Mouse (Mus musculus): Measurements from ENCODE around the gene Pcgf5.

The Pcgf5 gene

DNA sequence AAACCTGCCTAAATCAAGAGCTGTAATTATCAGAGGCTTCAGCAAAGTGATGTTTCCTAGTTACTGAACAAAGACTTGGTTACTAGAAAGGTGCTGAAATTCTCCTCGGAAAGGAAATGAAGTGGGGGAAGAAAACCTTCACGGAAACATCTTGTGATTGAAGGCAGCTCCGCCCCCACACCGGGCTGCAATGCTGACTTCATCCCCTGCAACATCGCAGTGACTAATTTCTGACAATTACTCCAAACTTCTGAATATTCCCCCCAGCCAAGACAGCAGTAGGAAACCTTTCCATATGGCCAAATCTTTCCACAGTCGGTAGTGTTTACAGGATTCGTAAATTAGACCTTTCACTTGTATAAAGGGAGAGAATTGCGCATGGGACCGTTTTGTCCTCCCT is 129.0 kb downstream of the Pcgf5 start:
- intact Hi-C loops (cut with DNase I): loop anchor here (10.0 kb wide), 1 partner anchor 58 kb away; no protein-coding TSS in a partner anchor

DNA sequence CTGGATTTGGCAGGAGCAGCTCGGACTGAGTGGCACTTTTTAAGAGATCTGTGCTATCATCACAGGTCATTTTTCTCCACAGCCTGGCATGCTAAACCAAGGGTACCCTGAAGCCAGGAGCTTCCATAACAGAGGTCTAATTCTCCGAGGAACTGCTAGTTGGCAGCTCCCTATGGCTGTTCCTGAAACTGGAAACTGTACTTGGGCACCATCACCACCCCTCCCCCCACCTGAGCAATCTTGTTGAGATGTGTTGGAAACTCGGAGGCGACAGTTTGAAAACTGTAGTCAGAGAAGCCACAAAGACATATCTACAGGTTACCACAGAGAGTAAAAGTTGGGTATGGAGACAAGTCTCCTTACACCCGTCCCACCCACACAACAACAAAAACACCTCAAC is 129.6 kb downstream of the Pcgf5 start:
- intact Hi-C loops (cut with DNase I): loop anchor here (10.0 kb wide), 1 partner anchor 57 kb away; no protein-coding TSS in a partner anchor

DNA sequence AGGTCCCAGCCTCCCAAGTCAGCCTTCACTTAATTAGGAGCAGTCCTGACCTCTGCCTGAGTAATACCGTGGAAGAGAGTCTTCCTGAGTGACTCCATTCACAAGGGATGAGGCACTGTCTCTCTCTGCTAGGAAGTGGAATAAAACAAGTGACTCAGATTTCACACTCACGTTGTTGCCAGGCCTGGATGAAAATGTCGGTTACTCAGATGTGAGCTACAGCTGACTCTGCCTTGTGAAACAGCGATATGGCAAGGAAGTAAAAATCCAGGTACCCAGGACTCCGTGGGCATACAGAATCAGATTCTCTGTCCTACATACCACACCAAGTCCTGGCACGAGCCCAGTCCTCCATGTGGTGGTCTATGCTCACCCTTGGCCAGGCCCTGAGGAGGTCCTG is 142.8 kb downstream of the Pcgf5 start:
- intact Hi-C loops (cut with DNase I): no loop called here

DNA sequence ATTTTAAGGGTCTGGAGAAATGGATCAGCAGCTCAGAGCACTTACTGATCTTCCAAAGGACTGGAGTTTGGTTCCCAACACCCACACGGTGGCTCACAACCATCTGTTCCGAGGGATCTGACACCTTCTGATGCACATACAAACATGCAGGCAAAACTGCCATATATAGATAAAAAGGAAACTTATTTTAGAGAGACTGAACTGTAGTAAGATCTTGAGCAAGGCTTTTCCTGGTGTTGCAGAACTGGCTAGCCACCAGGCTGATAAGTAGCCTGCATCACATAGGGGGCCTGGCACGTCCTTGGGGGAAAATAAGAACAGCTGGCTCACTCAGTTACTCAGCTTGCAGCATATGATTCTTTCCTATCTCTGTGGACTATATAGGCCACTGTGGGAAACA is 147.4 kb downstream of the Pcgf5 start:
- intact Hi-C loops (cut with DNase I): no loop called here

DNA sequence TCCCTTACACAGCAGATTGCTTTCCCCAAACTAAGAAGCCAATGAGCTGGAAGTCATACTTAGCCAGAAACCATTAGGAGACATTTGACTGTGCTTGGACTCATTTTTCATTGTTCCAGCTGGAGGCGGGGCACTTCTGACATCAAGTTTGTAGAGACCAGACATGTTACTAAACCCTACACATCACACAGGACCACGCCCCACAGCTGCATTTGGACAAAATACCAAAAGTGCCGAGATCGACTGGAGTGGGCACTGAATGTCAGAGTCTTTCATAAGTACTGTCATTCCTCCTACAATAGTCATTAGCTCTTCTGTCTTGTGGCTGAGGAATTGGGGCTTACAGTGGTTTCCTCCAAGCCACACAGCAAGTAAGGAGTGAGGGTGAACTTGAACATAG is 148.4 kb downstream of the Pcgf5 start:
- intact Hi-C loops (cut with DNase I): no loop called here

DNA sequence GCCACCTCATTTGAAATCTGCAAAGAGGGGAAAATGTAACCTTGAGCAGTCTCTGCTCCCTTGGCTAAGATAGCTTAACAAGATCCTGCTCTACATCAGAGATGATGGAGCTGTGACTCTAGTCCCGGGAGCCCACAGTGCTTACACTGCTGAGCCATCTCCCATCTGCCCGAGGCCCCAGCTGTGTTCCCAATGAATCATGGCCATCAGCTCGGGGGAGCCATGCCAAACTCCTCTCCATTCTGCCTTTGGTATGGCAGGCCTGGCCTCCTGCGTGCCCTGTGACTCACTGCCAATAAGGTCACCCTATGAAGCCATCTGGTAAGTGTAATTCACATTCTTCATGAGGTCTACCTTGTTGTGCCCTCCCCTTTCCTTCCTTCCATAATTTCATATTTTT is 149.0 kb downstream of the Pcgf5 start:
- intact Hi-C loops (cut with DNase I): no loop called here

DNA sequence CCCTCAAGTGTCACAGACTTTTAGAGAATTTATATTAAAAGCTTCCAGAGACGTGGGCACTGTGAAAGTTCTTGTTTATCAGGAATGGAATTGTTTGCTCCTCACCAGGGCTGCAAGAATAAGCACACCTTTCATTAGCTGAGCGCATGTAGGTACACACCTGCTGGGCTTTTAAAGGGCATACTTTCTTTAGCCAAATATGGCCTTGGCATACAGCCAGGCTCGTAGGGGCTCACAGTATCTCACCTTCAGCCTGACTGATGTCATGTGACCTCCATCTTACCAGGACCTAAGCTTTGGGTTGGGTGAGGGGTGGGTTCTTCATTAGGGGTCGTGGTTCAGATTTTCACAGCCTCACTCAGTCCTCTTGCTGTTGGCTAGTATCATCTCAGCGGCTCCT is 149.6 kb downstream of the Pcgf5 start:
- intact Hi-C loops (cut with DNase I): no loop called here

DNA sequence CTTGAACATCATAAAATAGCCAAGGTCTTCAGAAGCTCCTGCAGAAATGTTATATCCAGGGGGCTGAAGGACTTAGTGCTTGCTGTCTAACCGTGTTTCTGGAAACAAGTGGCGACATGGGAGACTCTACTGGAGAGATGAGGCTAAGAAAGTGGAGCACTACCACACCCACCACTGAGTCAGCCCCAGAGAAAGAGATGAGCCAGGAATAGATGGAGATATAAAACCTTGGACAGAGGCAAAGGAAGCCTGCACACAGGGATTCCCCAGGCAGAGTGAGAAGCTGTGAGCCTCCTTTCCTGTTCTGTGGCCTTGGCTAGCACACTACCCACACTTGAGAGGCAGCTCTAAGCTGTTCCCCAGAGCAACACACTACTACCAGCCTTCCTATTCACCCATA is 156.6 kb downstream of the Pcgf5 start:
- intact Hi-C loops (cut with DNase I): no loop called here

Measured in adrenal gland (tissue).